ENCODE assay signal across 8 mouse cellular contexts in the genomic region with DNA sequence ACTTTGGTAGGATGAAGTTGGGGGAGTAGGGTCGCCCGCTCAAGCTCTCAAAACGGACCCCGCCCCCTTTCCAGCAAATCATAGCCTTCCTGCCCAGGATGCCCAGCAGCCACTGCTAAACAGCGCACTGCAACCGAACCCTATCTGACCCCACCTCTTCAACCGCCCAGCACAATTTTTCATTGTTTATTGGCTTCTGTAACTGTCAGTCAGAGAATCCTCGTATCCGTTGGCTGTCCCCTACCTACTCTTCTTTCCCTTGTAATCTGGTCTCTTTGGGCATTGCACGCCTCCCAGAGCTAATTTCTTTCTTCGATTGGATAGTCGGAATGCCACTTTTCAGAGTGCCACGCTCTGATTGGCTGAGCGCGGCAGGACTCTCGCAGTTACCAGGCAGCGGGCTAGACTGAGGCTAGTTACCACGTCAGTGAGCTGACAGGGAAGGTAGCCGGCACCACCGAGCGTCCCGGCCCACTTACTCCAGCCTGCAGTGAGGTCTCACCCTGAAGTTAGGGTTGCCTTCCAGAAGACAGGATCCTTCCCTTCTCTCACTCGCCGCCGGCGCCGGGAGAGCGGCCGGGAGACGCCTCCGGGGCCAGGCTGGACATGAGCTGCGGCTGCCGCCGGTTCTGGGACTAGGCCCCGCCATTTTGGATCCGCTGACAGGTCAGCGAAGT. TPM values are rescaled to one million over a fixed set of nuclear protein-coding genes. Genes with fewer than 3 reads are reported as not detected.
A peak's percentile ranks its signal among the peaks of the same experiment; 100 is the strongest.
DNase-seq lines count a peak whose midpoint lies in the region; ATAC-seq and TF ChIP-seq lines count a peak whose summit lies in the region.

Gene Gbf1, plus strand, starts transcription at position 383 of the 677 bp plus-strand sequence.

- ATAC-seq in heart, embryonic 11.5 days (replicated peaks; ENCODE audit: insufficient number of reproducible peaks, low FRiP score, low TSS enrichment), result peak; percentile 92
- peak; percentile 98 for ATAC-seq in kidney, embryonic 16.5 days (ENCODE audit: low FRiP score, low TSS enrichment)

- peak; percentile 48; the same call in 1 of the 2 replicates for TF ChIP-seq POLR2A in brain, embryonic 14.5 days (IDR thresholded peaks at IDR 0.05; ENCODE audit: borderline replicate concordance, extremely low read depth, insufficient read depth, insufficient read length, poor library complexity, severe bottlenecking)
- peak; percentile 89 for TF ChIP-seq POLR2A in liver, adult 2 months (IDR thresholded peaks at IDR 0.05; ENCODE audit: extremely low read depth, insufficient read depth, low read length)
- peak; percentile 95 for TF ChIP-seq POLR2A in myocyte (IDR thresholded peaks at IDR 0.05; ENCODE audit: insufficient read length, low read depth)

- under 1% methylated on average over 37 of the region's 37 CpGs for WGBS in heart, embryonic 11.5 days (ENCODE audit: insufficient replicate concordance)
- WGBS in kidney, embryonic 16.5 days, result 0% methylated on average over 37 of the region's 37 CpGs
- under 1% methylated on average over 33 of the region's 37 CpGs for WGBS in liver, adult 2 months

- TF ChIP-seq CTCF in C2C12 (IDR thresholded peaks at IDR 0.05; ENCODE audit: control insufficient read depth, insufficient read depth, insufficient read length), result no peak
- TF ChIP-seq CTCF in brain, embryonic 14.5 days (IDR thresholded peaks at IDR 0.05; ENCODE audit: borderline replicate concordance, extremely low read depth, insufficient read depth, insufficient read length), result no peak; the same call in 1 of the 2 replicates
- no peak for TF ChIP-seq CTCF in liver, adult 2 months (IDR thresholded peaks at IDR 0.05; ENCODE audit: low read depth, low read length)

- peaks cover 8% of the 10 kb centered on the region for H3K36me3 ChIP-seq in C2C12 (ENCODE audit: control insufficient read depth, insufficient read depth)
- H3K36me3 ChIP-seq in erythroblast, embryonic 14.5 days (ENCODE audit: control insufficient read depth), result peaks cover 10% of the 10 kb centered on the region
- no peaks in the 10 kb centered on the region for H3K36me3 ChIP-seq in heart, embryonic 11.5 days (ENCODE audit: control insufficient read depth, insufficient read depth, low read length)
- H3K36me3 ChIP-seq in kidney, embryonic 16.5 days (ENCODE audit: insufficient read depth, low read length), result no peaks in the 10 kb centered on the region
- no peaks in the 10 kb centered on the region for H3K36me3 ChIP-seq in liver, adult 2 months (ENCODE audit: control insufficient read depth, insufficient read depth, low read length)
- H3K36me3 ChIP-seq in myocyte (ENCODE audit: control insufficient read depth, insufficient read depth), result no peaks in the 10 kb centered on the region
- H3K36me3 ChIP-seq in splenic B cell, adult 2 months (ENCODE audit: control insufficient read depth, insufficient read depth, low read length, poor library complexity, severe bottlenecking), result no peaks in the 10 kb centered on the region

- H3K27me3 ChIP-seq in C2C12 (ENCODE audit: control insufficient read depth, insufficient read depth, insufficient read length) (no peaks in the 10 kb centered on the region), myocyte (ENCODE audit: control insufficient read depth, insufficient read depth, insufficient read length) (no peaks in the 10 kb centered on the region)
- peaks cover 46% of the 10 kb centered on the region for H3K27me3 ChIP-seq in erythroblast, embryonic 14.5 days (ENCODE audit: control insufficient read depth)
- peaks cover 27% of the 10 kb centered on the region for H3K27me3 ChIP-seq in heart, embryonic 11.5 days (ENCODE audit: control insufficient read depth, insufficient read depth, low read length)
- peaks cover 33% of the 10 kb centered on the region for H3K27me3 ChIP-seq in kidney, embryonic 16.5 days (ENCODE audit: insufficient read depth, low read length)
- peaks cover 3% of the 10 kb centered on the region; the same call in 1 of the 2 replicates for H3K27me3 ChIP-seq in liver, adult 2 months (ENCODE audit: control insufficient read depth, insufficient read depth, low read length)
- H3K27me3 ChIP-seq in splenic B cell, adult 2 months (ENCODE audit: control insufficient read depth, insufficient read depth, low read length, poor library complexity, severe bottlenecking), result peaks cover 9% of the 10 kb centered on the region

- H3ac ChIP-seq in C2C12 (ENCODE audit: control insufficient read depth, insufficient read length, low read depth), result peak within 1 kb of the TSS; percentile 74
- H3ac ChIP-seq in myocyte (ENCODE audit: control insufficient read depth, insufficient read length), result peak within 1 kb of the TSS; percentile 29

- DNase-seq in brain, embryonic 14.5 days (ENCODE audit: low read depth), result peak; percentile 99
- peak; percentile 99 for DNase-seq in liver, adult 2 months (ENCODE audit: extremely low read depth, low read depth, low spot score)
- DNase-seq in splenic B cell, adult 2 months (ENCODE audit: low read depth, low spot score), result peak; percentile 98

- H3K9me3 ChIP-seq in erythroblast, embryonic 14.5 days (ENCODE audit: control insufficient read depth, low read length), result peaks cover 7% of the 10 kb centered on the region
- H3K9me3 ChIP-seq in heart, embryonic 11.5 days (replicated peaks; ENCODE audit: control insufficient read depth, low read length), result no peaks in the 10 kb centered on the region
- no peaks in the 10 kb centered on the region for H3K9me3 ChIP-seq in kidney, embryonic 16.5 days (ENCODE audit: low read length)

- peaks cover 47% of the 10 kb centered on the region for H3K4me1 ChIP-seq in erythroblast, embryonic 14.5 days (ENCODE audit: control insufficient read depth)
- peaks cover 18% of the 10 kb centered on the region for H3K4me1 ChIP-seq in heart, embryonic 11.5 days (ENCODE audit: control insufficient read depth, insufficient read depth, low read length)
- peaks cover 29% of the 10 kb centered on the region for H3K4me1 ChIP-seq in kidney, embryonic 16.5 days (ENCODE audit: insufficient read depth, low read length)
- peaks cover 24% of the 10 kb centered on the region for H3K4me1 ChIP-seq in liver, adult 2 months (ENCODE audit: control insufficient read depth, insufficient read depth, low read length)

- H3K79me2 ChIP-seq in C2C12 (ENCODE audit: control insufficient read depth, insufficient read depth) (peaks cover 48% of the 10 kb centered on the region), myocyte (ENCODE audit: control insufficient read depth, insufficient read depth) (peaks cover 48% of the 10 kb centered on the region)
- peaks cover 24% of the 10 kb centered on the region for H3K79me2 ChIP-seq in liver, adult 2 months (ENCODE audit: control insufficient read depth, insufficient read depth, low read length)

- H3K4me2 ChIP-seq in heart, embryonic 11.5 days, result peak within 1 kb of the TSS; percentile 74
- H3K4me2 ChIP-seq in kidney, embryonic 16.5 days (replicated peaks; ENCODE audit: low read depth, low read length), result peak within 1 kb of the TSS; percentile 77
- peak within 1 kb of the TSS; percentile 90 for H3K4me2 ChIP-seq in myocyte (ENCODE audit: low read depth)

- H3K4me3 ChIP-seq in C2C12 (ENCODE audit: insufficient read depth, poor library complexity, severe bottlenecking) (peak within 1 kb of the TSS; percentile 89), myocyte (peak within 1 kb of the TSS; percentile 72)
- peak within 1 kb of the TSS; percentile 77 for H3K4me3 ChIP-seq in erythroblast, embryonic 14.5 days (replicated peaks)
- H3K4me3 ChIP-seq in heart, embryonic 11.5 days (ENCODE audit: low read depth, low read length), result peak within 1 kb of the TSS; percentile 92
- peak within 1 kb of the TSS; percentile 87 for H3K4me3 ChIP-seq in kidney, embryonic 16.5 days (ENCODE audit: low read length)
- H3K4me3 ChIP-seq in liver, adult 2 months (ENCODE audit: insufficient read depth, low read depth, low read length), result peak within 1 kb of the TSS; percentile 72

- H3K27ac ChIP-seq in heart, embryonic 11.5 days (ENCODE audit: low read depth, low read length), result 0 out of 2 replicates have a peak within 1 kb of the TSS, but pooled peaks have one; percentile 3
- H3K27ac ChIP-seq in kidney, embryonic 16.5 days (ENCODE audit: low read length), result peak within 1 kb of the TSS; percentile 41
- H3K27ac ChIP-seq in liver, adult 2 months (replicated peaks; ENCODE audit: insufficient read depth, low read depth, low read length), result peak within 1 kb of the TSS; percentile 53

- peaks cover 21% of the 10 kb centered on the region for H3K79me3 ChIP-seq in C2C12 (ENCODE audit: low read depth)

- peak within 1 kb of the TSS; percentile 75 for H3K9ac ChIP-seq in heart, embryonic 11.5 days (ENCODE audit: low read depth, low read length)
- peak within 1 kb of the TSS; percentile 77 for H3K9ac ChIP-seq in kidney, embryonic 16.5 days (replicated peaks; ENCODE audit: low read length)
- peak within 1 kb of the TSS; percentile 78 for H3K9ac ChIP-seq in liver, adult 2 months (ENCODE audit: low read depth, low read length)

TF ChIP-seq in C2C12, 6 proteins besides CTCF, POLR2A, EP300 and RAD21:
- TF ChIP-seq MAX (IDR thresholded peaks at IDR 0.05) (peak; percentile 28), FOSL1 (IDR thresholded peaks at IDR 0.05; ENCODE audit: insufficient read depth, low read length, poor library complexity, severe bottlenecking) (no peak)

TF ChIP-seq in myocyte, 11 proteins besides CTCF, POLR2A, EP300 and RAD21:
- TF ChIP-seq E2F4 (IDR thresholded peaks at IDR 0.05; ENCODE audit: insufficient read depth) (peak; percentile 58), CEBPB (IDR thresholded peaks at IDR 0.05; ENCODE audit: insufficient read depth, poor library complexity, severe bottlenecking) (no peak), POLR2AphosphoS2 (IDR thresholded peaks at IDR 0.05; ENCODE audit: insufficient read length, low read depth) (peak; percentile 94), REST (IDR thresholded peaks at IDR 0.05; ENCODE audit: insufficient read depth, insufficient read length) (no peak), SRF (IDR thresholded peaks at IDR 0.05; ENCODE audit: control insufficient read depth, insufficient read length, low read depth) (peak; percentile 69), MYOD1 (IDR thresholded peaks at IDR 0.05; ENCODE audit: control insufficient read depth in 1 of 3, insufficient read length in 2 of 3, low read depth in 2 of 3) (peak in 1 of 3 experiments; percentile 1)

RNA-seq across cellular contexts. Expression of gene Gbf1, which starts in this region (rescaled TPM):
- polyA plus RNA-seq in C2C12 (2012; fragmentation: generic; extraction: Trizol) (40.8 TPM), myocyte (2012; fragmentation: generic; extraction: Trizol) (61.8 TPM)
- 94.8 and 106 TPM in 2 replicates for polyA plus RNA-seq in brain, embryonic 14.5 days (2012; rRNA removed)
- 23.8 and 31.8 TPM in 2 replicates for polyA plus RNA-seq in erythroblast, embryonic 14.5 days (2012)
- polyA plus RNA-seq in heart, embryonic 11.5 days (2014; fragmentation: Nextera tagmentation; extraction: Ambion mirVana), result 34.0 and 45.7 TPM in 2 replicates
- 40.5 and 43.0 TPM in 2 replicates for polyA plus RNA-seq in kidney, embryonic 16.5 days (2015; fragmentation: Nextera tagmentation; extraction: Ambion mirVana)
- 25.0 and 25.7 TPM in 2 replicates for total RNA-seq in liver, adult 2 months (2014; rRNA removed)
- 49.3 and 58.1 TPM in 2 replicates for polyA plus RNA-seq in liver, adult 2 months (2012; rRNA removed)

Comparison
In these comparisons a context has a peak if more than half of its experiments do, and no peak if none do; other contexts are left out.
1. Peak in every context shown above with its lines: DNase-seq, ATAC-seq, H3K4me3 ChIP-seq and H3K27ac ChIP-seq.
2. H3K27ac ChIP-seq: peak in every context shown above with its lines; median percentile 53 in liver, adult 2 months; 41 in kidney, embryonic 16.5 days; 3 in heart, embryonic 11.5 days.